Mouse (Mus musculus) lung, postnatal 36 days (tissue): ENCODE measurements around the gene Rnf20.
A peak's percentile ranks its signal among the peaks of the same experiment; 100 is the strongest.

Experiments used
- DNase-seq: peaks from one replicate; pipeline ENCODE4 v3.0.0; 2022; ENCODE audit warnings: mixed read lengths

Gene Rnf20

GRCm38 (mm10) chr4:49661664-49662063 is 29.9 kb downstream of the Rnf20 start:
- DNase-seq: peak; percentile 28

GRCm38 (mm10) chr4:49662231-49662630 is 30.4 kb downstream of the Rnf20 start:
- peak; percentile 75 for DNase-seq

GRCm38 (mm10) chr4:49664850-49665249 is 33.0 kb downstream of the Rnf20 start:
- no peak for DNase-seq

- DNase-seq: peak; percentile 84
Observed at GRCm38 (mm10) chr4:49676071-49676470, 44.3 kb downstream of the Rnf20 start.

- DNase-seq: no peak
Observed at GRCm38 (mm10) chr4:49676790-49677189, 45.0 kb downstream of the Rnf20 start.

GRCm38 (mm10) chr4:49680171-49680875 is 48.5 kb downstream of the Rnf20 start:
- DNase-seq: peak; percentile 67

GRCm38 (mm10) chr4:49681812-49682211 is 50.0 kb downstream of the Rnf20 start, which contains the start of gene Ppp3r2:
Ppp3r2 (minus strand) TSS chr4:49682024.
- no peak for DNase-seq

- DNase-seq: peak; percentile 39
Observed at GRCm38 (mm10) chr4:49688594-49689288, 56.9 kb downstream of the Rnf20 start.

GRCm38 (mm10) chr4:49691405-49692194 is 59.8 kb downstream of the Rnf20 start:
- DNase-seq: no peak
